Mouse (Mus musculus): Measurements from ENCODE around the gene Ptpn12.

GRCm38 (mm10) chr5:20955114-20955835, 100.4 kb downstream of the Ptpn12 start:
- TF ChIP-seq POLR2A (IDR thresholded peaks at IDR 0.05; ENCODE audit: control insufficient read depth, low read depth, low read length) (no peak), CTCF (IDR thresholded peaks at IDR 0.05; ENCODE audit: control insufficient read depth, insufficient read depth, insufficient replicate concordance, low read depth, low read length) (no peak)
